Mouse (Mus musculus) myocyte (in vitro differentiated cells): Measurements from ENCODE around the gene Acoxl. TPM values are rescaled to one million over a fixed set of nuclear protein-coding genes. Genes with fewer than 3 reads are reported as not detected.

Experiments used
- H3K27me3 ChIP-seq: one replicate; pipeline ENCODE4 v1.6.1; 2011; ENCODE audit not compliant: control insufficient read depth, insufficient read depth, insufficient read length
- H3K36me3 ChIP-seq: one replicate; pipeline ENCODE4 v1.6.1; 2011; ENCODE audit not compliant: control insufficient read depth, insufficient read depth
- H3K4me2 ChIP-seq: one replicate; pipeline ENCODE4 v1.6.1; 2011; ENCODE audit warnings: low read depth, control low read depth
- H3K4me3 ChIP-seq: one replicate; pipeline ENCODE4 v1.5.1; 2011; ENCODE audit warnings: mild to moderate bottlenecking, control low read depth, moderate library complexity
- H3K79me2 ChIP-seq: one replicate; pipeline ENCODE4 v1.6.1; 2011; ENCODE audit not compliant: control insufficient read depth, insufficient read depth
- H3ac ChIP-seq: one replicate; pipeline ENCODE4 v1.6.1; 2011; ENCODE audit not compliant: control insufficient read depth, insufficient read length
- CEBPB ChIP-seq: IDR thresholded peaks from 2 replicates; pipeline ENCODE4 v1.6.1; 2011; ENCODE audit warnings: mild to moderate bottlenecking, moderate library complexity; ENCODE audit not compliant: poor library complexity, insufficient read depth, severe bottlenecking
- E2F4 ChIP-seq: IDR thresholded peaks from one replicate; pipeline ENCODE4 v1.6.1; 2011; ENCODE audit warnings: mild to moderate bottlenecking, control low read depth, moderate library complexity; ENCODE audit not compliant: insufficient read depth
- MAX ChIP-seq: IDR thresholded peaks from one replicate; pipeline ENCODE4 v1.6.1; 2011; ENCODE audit warnings: low read depth, mild to moderate bottlenecking, control low read depth
- MYOD1 ChIP-seq, 3 experiments: IDR thresholded peaks; one replicate each; pipeline ENCODE4 v1.6.1; 2011; ENCODE audit warnings: control low read depth in 2 of 3, low read depth in 2 of 3, mild to moderate bottlenecking in 2 of 3, moderate library complexity in 1 of 3; ENCODE audit not compliant: insufficient read length in 2 of 3, control insufficient read depth in 1 of 3
- MYOG ChIP-seq, 3 experiments: IDR thresholded peaks; one replicate each; pipeline ENCODE4 v1.6.1; 2011; ENCODE audit warnings: control low read depth in 2 of 3, low read depth in 2 of 3, mild to moderate bottlenecking in 2 of 3; ENCODE audit not compliant: insufficient read length in 2 of 3, control insufficient read depth in 1 of 3, insufficient read depth in 1 of 3
- POLR2A ChIP-seq: IDR thresholded peaks from one replicate; pipeline ENCODE4 v1.6.1; 2011; ENCODE audit warnings: low read depth, mild to moderate bottlenecking, control low read depth, moderate library complexity; ENCODE audit not compliant: insufficient read length
- POLR2AphosphoS2 ChIP-seq: IDR thresholded peaks from one replicate; pipeline ENCODE4 v1.6.1; 2011; ENCODE audit warnings: low read depth, control low read depth; ENCODE audit not compliant: insufficient read length
- REST ChIP-seq: IDR thresholded peaks from one replicate; pipeline ENCODE4 v1.6.1; 2011; ENCODE audit warnings: mild to moderate bottlenecking, control low read depth, moderate library complexity; ENCODE audit not compliant: insufficient read depth, insufficient read length
- SRF ChIP-seq: IDR thresholded peaks from one replicate; pipeline ENCODE4 v1.6.1; 2011; ENCODE audit warnings: low read depth; ENCODE audit not compliant: control insufficient read depth, insufficient read length
- TCF12 ChIP-seq: IDR thresholded peaks from one replicate; pipeline ENCODE4 v1.6.1; 2011; ENCODE audit warnings: mild to moderate bottlenecking, control low read depth; ENCODE audit not compliant: poor library complexity, insufficient read depth, severe bottlenecking
- TCF3 ChIP-seq: IDR thresholded peaks from one replicate; pipeline ENCODE4 v1.6.1; 2011; ENCODE audit warnings: low read depth, control low read depth; ENCODE audit not compliant: insufficient read length
- USF1 ChIP-seq: IDR thresholded peaks from one replicate; pipeline ENCODE4 v1.6.1; 2011; ENCODE audit warnings: low read depth, mild to moderate bottlenecking, control low read depth, moderate library complexity
- polyA plus RNA-seq: library from polyadenylated mRNA; unstranded; fragments of >200 nt; fragmentation: generic; extraction: Trizol; gene quantifications from one replicate; pipeline ENCODE4 v1.2.1, GENCODE M21; 2012; ENCODE audit warnings: missing spikeins

Gene Acoxl
- polyA plus RNA-seq, 1 experiment = 0.01 TPM

DNA sequence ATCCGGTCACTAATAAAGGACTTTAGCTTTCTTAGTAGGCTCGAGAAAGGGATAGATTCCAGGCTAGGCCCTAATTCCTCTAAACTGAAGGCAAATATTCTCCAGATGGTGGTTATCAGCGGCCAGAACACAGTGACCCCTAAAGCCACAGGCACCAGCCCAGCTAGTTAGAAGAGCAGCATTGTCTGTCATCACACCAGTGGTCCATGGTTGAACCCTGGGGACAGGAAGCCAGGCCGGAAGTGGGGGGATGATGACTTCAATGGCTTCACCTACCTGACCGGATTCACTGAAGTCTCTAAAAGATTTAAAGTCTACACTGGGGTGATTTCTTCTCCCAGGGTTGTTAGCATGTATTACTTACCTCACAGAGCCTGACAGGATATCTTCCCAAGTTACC is 310.9 kb downstream of the Acoxl start:
- TF ChIP-seq E2F4 (no peak), SRF (no peak), TCF3 (no peak), MAX (no peak), MYOG (IDR thresholded peaks at IDR 0.05; ENCODE audit: control insufficient read depth in 1 of 3, insufficient read depth in 1 of 3, insufficient read length in 2 of 3, low read depth in 2 of 3) (no peak), POLR2AphosphoS2 (no peak), MYOD1 (IDR thresholded peaks at IDR 0.05; ENCODE audit: control insufficient read depth in 1 of 3, insufficient read length in 2 of 3, low read depth in 2 of 3) (no peak), POLR2A (no peak), CEBPB (no peak), REST (no peak)
- no peak overlapping the region for H3K4me3 ChIP-seq
- H3K4me2 ChIP-seq = no peak overlapping the region
- no peaks in the 10 kb centered on the region for H3K36me3 ChIP-seq
- H3ac ChIP-seq = no peak overlapping the region
- H3K79me2 ChIP-seq = no peaks in the 10 kb centered on the region
- no peaks in the 10 kb centered on the region for H3K27me3 ChIP-seq

DNA sequence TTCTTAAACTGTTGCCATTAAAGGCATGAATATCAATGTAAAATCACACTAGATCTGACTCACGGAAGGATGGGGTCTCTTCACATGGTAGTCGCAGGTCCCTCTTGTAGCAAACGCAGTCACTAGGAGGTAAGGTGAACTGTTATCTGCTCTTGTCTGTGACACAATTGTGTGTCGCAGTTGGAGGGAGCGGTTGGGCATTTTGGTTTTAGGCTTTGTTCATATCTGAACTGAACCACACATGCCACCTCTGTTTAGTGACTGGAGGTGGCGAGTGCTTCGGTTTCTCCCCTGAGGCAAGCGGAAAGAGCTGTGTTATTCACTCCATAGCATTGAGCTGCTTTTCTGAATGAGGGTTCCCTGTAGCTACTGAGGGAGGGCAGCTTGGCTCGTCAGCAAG is 313.5 kb downstream of the Acoxl start:
- Histone ChIP-seq H3K4me3 (no peak overlapping the region), H3K36me3 (no peaks in the 10 kb centered on the region)
- no peak for TF ChIP-seq REST
- TF ChIP-seq MYOD1 (IDR thresholded peaks at IDR 0.05; ENCODE audit: control insufficient read depth in 1 of 3, insufficient read length in 2 of 3, low read depth in 2 of 3) = no peak
- TF ChIP-seq SRF = no peak
- TF ChIP-seq CEBPB = no peak
- no peak for TF ChIP-seq POLR2A
- TF ChIP-seq TCF12 = no peak

DNA sequence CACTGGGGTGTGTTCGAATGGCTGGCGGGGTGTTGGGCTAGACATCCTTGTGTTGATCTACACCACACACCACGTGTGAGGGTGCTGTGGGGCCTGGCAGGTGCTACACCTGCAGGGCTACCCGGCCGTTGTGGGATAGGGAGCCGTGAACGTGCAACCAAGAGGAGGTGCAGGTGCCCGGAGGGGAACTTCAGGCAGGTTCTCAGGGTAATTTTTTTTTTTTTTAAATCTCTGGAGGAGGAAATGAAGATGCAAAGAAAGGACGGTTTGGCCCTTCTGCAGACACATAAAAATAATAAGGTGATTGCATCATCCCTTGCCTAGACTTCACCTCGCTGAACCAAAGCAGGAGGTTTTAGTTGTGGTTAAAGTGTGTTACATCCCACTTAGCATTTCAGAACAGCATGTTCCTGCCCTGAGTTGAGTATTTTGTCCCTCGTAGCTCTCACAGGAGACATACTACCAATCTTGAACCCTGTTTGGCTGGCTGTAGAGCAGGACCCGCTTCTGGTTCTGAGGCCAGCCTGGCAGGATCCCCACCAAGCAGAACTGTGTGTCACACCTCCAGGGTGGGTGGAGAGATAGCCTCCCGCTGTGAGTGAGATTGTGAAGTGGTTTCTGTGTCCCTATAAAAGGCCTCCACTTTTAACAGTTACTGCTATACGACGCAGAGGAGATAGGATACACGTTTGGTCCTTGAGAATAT is 314.3 kb downstream of the Acoxl start:
- Histone ChIP-seq H3K4me3 (no peak overlapping the region), H3K36me3 (no peaks in the 10 kb centered on the region), H3K4me2 (no peak overlapping the region), H3K79me2 (no peaks in the 10 kb centered on the region), H3K27me3 (no peaks in the 10 kb centered on the region), H3ac (no peak overlapping the region)
- TF ChIP-seq E2F4 (no peak), POLR2A (no peak), CEBPB (no peak), MYOD1 (IDR thresholded peaks at IDR 0.05; ENCODE audit: control insufficient read depth in 1 of 3, insufficient read length in 2 of 3, low read depth in 2 of 3) (no peak), REST (no peak), MAX (no peak)

More for the DNA sequence above, 313.5 kb downstream of the Acoxl start:
- Histone ChIP-seq H3K4me2 (no peak overlapping the region), H3K27me3 (no peaks in the 10 kb centered on the region), H3K79me2 (no peaks in the 10 kb centered on the region), H3ac (no peak overlapping the region)

DNA sequence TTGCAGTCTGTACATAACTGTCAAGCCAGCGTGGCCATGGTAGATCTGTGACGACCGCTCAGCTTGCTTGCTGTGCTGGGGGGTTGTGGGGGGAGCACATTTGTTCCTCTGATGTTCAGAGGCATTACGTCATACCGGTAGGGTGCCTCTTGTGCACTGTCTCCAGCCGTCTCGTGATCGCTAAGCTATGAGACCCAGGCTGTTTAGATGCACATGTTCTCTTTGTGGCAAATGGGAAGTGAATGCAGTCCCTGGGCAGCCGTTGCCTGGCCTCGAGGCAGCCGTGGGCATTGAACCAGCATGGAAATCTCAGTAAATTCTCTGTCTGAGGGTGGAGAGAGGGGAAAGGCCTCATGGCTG is 314.9 kb downstream of the Acoxl start:
- no peaks in the 10 kb centered on the region for H3K27me3 ChIP-seq
- H3ac ChIP-seq = no peak overlapping the region
- TF ChIP-seq CEBPB (no peak), POLR2AphosphoS2 (no peak), MYOG (IDR thresholded peaks at IDR 0.05; ENCODE audit: control insufficient read depth in 1 of 3, insufficient read depth in 1 of 3, insufficient read length in 2 of 3, low read depth in 2 of 3) (no peak), REST (no peak), TCF12 (no peak), E2F4 (no peak), POLR2A (no peak), MYOD1 (IDR thresholded peaks at IDR 0.05; ENCODE audit: control insufficient read depth in 1 of 3, insufficient read length in 2 of 3, low read depth in 2 of 3) (no peak), TCF3 (no peak), MAX (no peak), USF1 (no peak), SRF (no peak)
- no peaks in the 10 kb centered on the region for H3K36me3 ChIP-seq
- no peak overlapping the region for H3K4me3 ChIP-seq
- H3K79me2 ChIP-seq = no peaks in the 10 kb centered on the region
- H3K4me2 ChIP-seq = no peak overlapping the region

DNA sequence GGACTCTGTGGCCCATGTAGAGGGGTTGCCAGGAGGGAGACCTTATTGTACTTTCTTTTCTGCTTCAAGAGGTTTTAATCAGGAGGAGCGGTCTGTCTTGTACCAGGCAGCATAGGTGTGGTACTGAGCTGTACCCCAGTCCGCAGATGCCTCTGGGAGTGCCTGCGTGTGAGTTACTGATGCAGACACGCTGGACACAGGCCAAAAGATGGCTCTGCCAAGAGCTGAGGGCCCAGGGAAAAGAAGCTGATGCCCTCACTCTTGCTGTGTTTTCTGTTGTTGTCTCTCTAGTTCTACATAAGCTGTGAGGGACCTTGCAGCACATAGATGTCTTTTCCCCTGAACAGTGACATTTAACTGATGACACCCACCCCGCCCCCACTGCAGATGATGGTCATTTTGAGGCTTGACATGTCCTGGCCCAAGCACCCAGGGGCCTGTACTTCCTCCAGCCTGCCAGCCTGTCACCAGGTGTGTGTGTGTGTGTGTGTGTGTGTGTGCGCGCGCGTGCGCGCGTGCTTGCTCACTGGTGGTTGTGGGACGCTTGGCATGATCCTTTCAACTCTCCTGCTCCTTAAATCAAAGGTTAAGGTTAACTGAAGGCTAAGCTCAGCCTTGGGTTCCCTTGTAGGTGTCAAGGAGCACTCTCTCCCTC is 316.9 kb downstream of the Acoxl start:
- H3K79me2 ChIP-seq = no peaks in the 10 kb centered on the region
- H3K4me2 ChIP-seq = no peak overlapping the region
- peaks cover under 1% of the 10 kb centered on the region for H3K36me3 ChIP-seq
- H3ac ChIP-seq = no peak overlapping the region
- no peak for TF ChIP-seq USF1
- TF ChIP-seq CEBPB = no peak
- no peak overlapping the region for H3K4me3 ChIP-seq
- H3K27me3 ChIP-seq = no peaks in the 10 kb centered on the region
